Mouse (Mus musculus) liver, postnatal 0 days (tissue): ENCODE results near the gene Efna2. TPM values are rescaled to one million over a fixed set of nuclear protein-coding genes. Genes with fewer than 3 reads are reported as not detected.
A peak's percentile ranks its signal among the peaks of the same experiment; 100 is the strongest.

ENCODE experiments used
- ATAC-seq: fragments of 200-750 bp; cut with Nextera tagmentation; 2 replicates; pipeline ENCODE4 v1.8.0; 2017; ENCODE audit warnings: mild to moderate bottlenecking, moderate library complexity
- DNase-seq: peaks from one replicate; pipeline ENCODE4 v3.0.0-alpha.2; 2016
- H3K27ac ChIP-seq: fragments of 300-500 bp; sonication (generic); 2 replicates; pipeline ENCODE4 v1.5.1; 2014; ENCODE audit warnings: antibody characterized with exemption, moderate library complexity, mild to moderate bottlenecking, low read depth
- H3K27me3 ChIP-seq: fragments of 300-500 bp; sonication (generic); 2 replicates; pipeline ENCODE4 v1.6.1; 2014; ENCODE audit warnings: low read length, control low read depth, mixed read lengths; ENCODE audit not compliant: insufficient read depth
- H3K36me3 ChIP-seq: fragments of 300-500 bp; sonication (generic); replicated peaks from 2 replicates; pipeline ENCODE4 v1.6.1; 2014; ENCODE audit warnings: mild to moderate bottlenecking, control low read depth, low read length, moderate library complexity, mixed read lengths; ENCODE audit not compliant: insufficient read depth
- H3K4me1 ChIP-seq: fragments of 300-500 bp; sonication (generic); 2 replicates; pipeline ENCODE4 v1.6.1; 2014; ENCODE audit warnings: antibody characterized with exemption, mild to moderate bottlenecking, control low read depth; ENCODE audit not compliant: insufficient read depth
- H3K4me2 ChIP-seq: fragments of 300-500 bp; sonication (generic); 2 replicates; pipeline ENCODE4 v1.6.1; 2014; ENCODE audit warnings: low read depth, mild to moderate bottlenecking, low read length, moderate library complexity, mixed read lengths
- H3K4me3 ChIP-seq: fragments of 300-500 bp; sonication (generic); 2 replicates; pipeline ENCODE4 v1.5.1; 2014; ENCODE audit warnings: low read depth, low read length
- H3K9ac ChIP-seq: fragments of 300-500 bp; sonication (generic); replicated peaks from 2 replicates; pipeline ENCODE4 v1.6.1; 2014; ENCODE audit warnings: mild to moderate bottlenecking, moderate library complexity
- H3K9me3 ChIP-seq: fragments of 300-500 bp; sonication (generic); 2 replicates; pipeline ENCODE4 v1.6.1; 2016; ENCODE audit warnings: mild to moderate bottlenecking, control low read depth, low read length, mixed read lengths
- CTCF ChIP-seq: sonication (generic); IDR thresholded peaks from 2 replicates; pipeline ENCODE4 v1.5.1; 2016; ENCODE audit warnings: antibody characterized with exemption, low read depth
- EP300 ChIP-seq: IDR thresholded peaks from 2 replicates; pipeline ENCODE4 v1.6.1; 2016; ENCODE audit warnings: antibody characterized with exemption, low read depth, mild to moderate bottlenecking
- WGBS: fragments of 180-500 bp; shearing (Covaris S2); extraction: QIAGEN DNeasy Blood & Tissue Kit; methylation state at CpG from one replicate; pipeline ENCODE4 v1.1.7; 2014; ENCODE audit not compliant: insufficient replicate concordance; 5-methylcytosine and 5-hydroxymethylcytosine counted together
- polyA plus RNA-seq: library from polyadenylated mRNA; unstranded; fragments of >200 nt; fragmentation: Nextera tagmentation; extraction: Ambion mirVana; gene quantifications from 2 replicates; pipeline ENCODE4 v1.2.1, GENCODE M21; 2015

The Efna2 gene
- polyA plus RNA-seq, 1 experiment from 2014 or later = 0.18 TPM

- Histone ChIP-seq H3K4me3 (no peak overlapping the region), H3K27ac (no peak overlapping the region)
Measured at GRCm38 (mm10) chr10:80171252-80171651, 8.0 kb upstream of the Efna2 start.

GRCm38 (mm10) chr10:80171760-80172526 lies 7.3 kb upstream of the Efna2 start:
- ATAC-seq = no peak
- Histone ChIP-seq H3K36me3 (peaks cover 25% of the 10 kb centered on the region), H3K4me1 (peaks cover 30% of the 10 kb centered on the region), H3K27me3 (no peaks in the 10 kb centered on the region), H3K4me2 (peak overlapping the region; percentile 74), H3K9me3 (no peaks in the 10 kb centered on the region), H3K27ac (peak overlapping the region; percentile 97), H3K4me3 (peak overlapping the region; percentile 68), H3K9ac (peak overlapping the region; percentile 69)
- peak; percentile 23 for DNase-seq
- 86% methylated on average over 44 of the region's 45 CpGs for WGBS
- TF ChIP-seq EP300 (no peak), CTCF (no peak)

More at GRCm38 (mm10) chr10:80171252-80171651, 8.0 kb upstream of the Efna2 start:
- H3K36me3 ChIP-seq = peaks cover 25% of the 10 kb centered on the region
- H3K27me3 ChIP-seq = no peaks in the 10 kb centered on the region
- 91% methylated on average over 15 of the region's 15 CpGs for WGBS
- no peak overlapping the region for H3K4me2 ChIP-seq
- no peak overlapping the region for H3K9ac ChIP-seq
- no peak for DNase-seq
- no peak for ATAC-seq
- H3K4me1 ChIP-seq = peaks cover 34% of the 10 kb centered on the region
- no peak for TF ChIP-seq CTCF
- no peak for TF ChIP-seq EP300
- no peaks in the 10 kb centered on the region for H3K9me3 ChIP-seq

DNA sequence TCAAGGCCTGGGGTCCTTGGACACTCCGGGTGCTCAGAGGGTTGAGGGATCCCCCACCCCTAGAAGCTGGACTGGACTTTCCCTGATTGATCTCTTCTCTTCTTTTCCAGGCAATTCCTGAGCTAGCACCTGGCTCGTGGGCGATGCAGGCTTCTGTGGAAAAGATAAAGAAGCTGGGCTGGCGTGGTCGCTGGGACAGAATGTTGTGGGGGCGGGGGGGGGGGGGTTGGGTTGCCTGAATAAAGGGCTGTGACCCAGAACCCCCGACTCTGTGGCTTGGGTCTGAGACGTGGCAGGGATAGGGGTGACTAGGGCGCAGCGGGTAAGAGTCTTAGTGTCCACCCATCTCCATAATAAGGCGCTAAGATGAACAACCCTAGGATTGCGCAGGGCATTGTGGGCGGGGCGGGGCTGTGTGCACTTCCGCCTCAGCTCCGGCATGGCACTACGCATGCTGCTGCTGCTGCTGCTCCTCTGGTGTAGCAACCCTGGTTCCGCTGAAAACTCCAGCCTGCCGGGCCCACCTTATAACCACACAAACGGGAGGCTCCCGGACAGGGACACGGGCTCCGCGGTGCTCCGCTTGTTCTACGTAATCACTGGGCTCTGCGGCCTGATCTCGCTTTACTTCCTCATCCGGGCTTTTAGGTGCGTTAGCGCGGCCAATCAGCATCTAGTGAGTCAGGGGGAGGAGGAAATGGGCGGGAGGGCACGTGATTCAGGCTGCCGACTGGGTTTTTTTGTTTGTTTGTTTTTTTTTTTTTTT lies 6.6 kb upstream of the Efna2 start, which contains the start of gene 1600002K03Rik:
1600002K03Rik (plus strand) TSS at position 418 of the 766 bp plus-strand sequence.
- ATAC-seq = peak; percentile 73
- no peaks in the 10 kb centered on the region for H3K27me3 ChIP-seq
- H3K27ac ChIP-seq = peak within 1 kb of the TSS; percentile 97
- 4% methylated on average over 34 of the region's 35 CpGs for WGBS
- H3K4me1 ChIP-seq = peaks cover 27% of the 10 kb centered on the region
- H3K4me3 ChIP-seq = peak within 1 kb of the TSS; percentile 68
- H3K36me3 ChIP-seq = peaks cover 25% of the 10 kb centered on the region
- peak within 1 kb of the TSS; percentile 69 for H3K9ac ChIP-seq
- no peak for TF ChIP-seq CTCF
- TF ChIP-seq EP300 = no peak; the same call in 1 of the 2 replicates
- H3K9me3 ChIP-seq = no peaks in the 10 kb centered on the region
- peak within 1 kb of the TSS; percentile 74 for H3K4me2 ChIP-seq
- DNase-seq = peak; percentile 90

GRCm38 (mm10) chr10:80173358-80173757 lies 5.9 kb upstream of the Efna2 start:
- H3K9me3 ChIP-seq = no peaks in the 10 kb centered on the region
- WGBS = 2% methylated on average over 11 of the region's 11 CpGs
- peak overlapping the region; percentile 68 for H3K4me3 ChIP-seq
- no peak for ATAC-seq
- peaks cover 25% of the 10 kb centered on the region for H3K36me3 ChIP-seq
- H3K9ac ChIP-seq = peak overlapping the region; percentile 69
- DNase-seq = no peak
- H3K27ac ChIP-seq = peak overlapping the region; percentile 97
- H3K4me2 ChIP-seq = peak overlapping the region; percentile 74
- peaks cover 5% of the 10 kb centered on the region; the same call in 1 of the 2 replicates for H3K27me3 ChIP-seq
- peaks cover 27% of the 10 kb centered on the region for H3K4me1 ChIP-seq
- TF ChIP-seq CTCF (no peak), EP300 (no peak)

GRCm38 (mm10) chr10:80173955-80174640 lies 5.2 kb upstream of the Efna2 start:
- WGBS = 77% methylated on average over 10 of the region's 10 CpGs
- ATAC-seq = no peak
- Histone ChIP-seq H3K27me3 (peaks cover 13% of the 10 kb centered on the region), H3K4me2 (no peak overlapping the region), H3K9me3 (no peaks in the 10 kb centered on the region), H3K36me3 (peaks cover 25% of the 10 kb centered on the region), H3K4me3 (no peak overlapping the region), H3K4me1 (peaks cover 21% of the 10 kb centered on the region), H3K27ac (no peak overlapping the region), H3K9ac (no peak overlapping the region)
- DNase-seq = no peak
- TF ChIP-seq CTCF (no peak), EP300 (no peak)

- Histone ChIP-seq H3K4me3 (no peak overlapping the region), H3K9ac (no peak overlapping the region), H3K9me3 (no peaks in the 10 kb centered on the region), H3K27ac (no peak overlapping the region), H3K27me3 (peaks cover 16% of the 10 kb centered on the region), H3K36me3 (peaks cover 24% of the 10 kb centered on the region), H3K4me1 (peaks cover 22% of the 10 kb centered on the region), H3K4me2 (no peak overlapping the region)
- ATAC-seq (no peak), DNase-seq (peak; percentile 73)
- TF ChIP-seq EP300 = no peak
- TF ChIP-seq CTCF = peak; percentile 67
- 42% methylated on average over 2 of the region's 2 CpGs for WGBS
Measured at GRCm38 (mm10) chr10:80174705-80175104, 4.6 kb upstream of the Efna2 start.
